Mouse (Mus musculus) embryonic fibroblast, embryonic 13.5 days (primary cell): ENCODE measurements at regions not wholly inside any gene's neighbourhood (a gene's known extent, or its start where the extent isn't known, plus 50 kb on each side); places are given as distances from the start of the nearest gene placed in this dataset.
"Not testable (repeated sequence)": the region's sequence is repeated elsewhere in the genome, so short reads cannot be mapped to it uniquely, and the experiment has no call there.

Source experiments
- H3K27ac ChIP-seq: 2 replicates; pipeline ENCODE4 v1.5.1; 2012; ENCODE audit warnings: low read length, control low read depth, inconsistent platforms; ENCODE audit not compliant: insufficient read depth
- H3K4me1 ChIP-seq: 2 replicates; pipeline ENCODE4 v1.6.1; 2011; ENCODE audit warnings: low read length; ENCODE audit not compliant: control insufficient read depth, insufficient read depth
- H3K4me3 ChIP-seq: 2 replicates; pipeline ENCODE4 v1.5.1; 2011; ENCODE audit warnings: mild to moderate bottlenecking, control low read depth, low read length; ENCODE audit not compliant: insufficient read depth
- CTCF ChIP-seq: IDR thresholded peaks from 2 replicates; pipeline ENCODE4 v1.5.1; 2011; ENCODE audit warnings: mild to moderate bottlenecking, control low read depth, low read length, moderate library complexity, borderline replicate concordance; ENCODE audit not compliant: insufficient read depth
- POLR2A ChIP-seq: IDR thresholded peaks from 2 replicates; pipeline ENCODE4 v1.6.1; 2011; ENCODE audit warnings: low read depth, mild to moderate bottlenecking, control low read depth, low read length, moderate library complexity

GRCm38 (mm10) chr9:86081873-86082272 is 239.7 kb downstream of the Tpbg start:
- no peaks in the 10 kb centered on the region for H3K4me1 ChIP-seq
- TF ChIP-seq POLR2A, result no peak
- TF ChIP-seq CTCF, result no peak
- H3K4me3 ChIP-seq, result no peak overlapping the region
- H3K27ac ChIP-seq, result no peak overlapping the region

GRCm38 (mm10) chr9:86092998-86093397 is 250.8 kb downstream of the Tpbg start:
- TF ChIP-seq CTCF (no peak), POLR2A (no peak)

GRCm38 (mm10) chr9:86095460-86095859 is 253.3 kb downstream of the Tpbg start:
- Histone ChIP-seq H3K4me1 (no peaks in the 10 kb centered on the region), H3K4me3 (no peak overlapping the region), H3K27ac (no peak overlapping the region)
- TF ChIP-seq POLR2A, result no peak
- TF ChIP-seq CTCF, result no peak

More at GRCm38 (mm10) chr9:86092998-86093397, 250.8 kb downstream of the Tpbg start:
- no peak overlapping the region for H3K27ac ChIP-seq
- H3K4me3 ChIP-seq, result no peak overlapping the region
- no peaks in the 10 kb centered on the region for H3K4me1 ChIP-seq

GRCm38 (mm10) chr9:86096246-86096645 is 254.1 kb downstream of the Tpbg start:
- no peak for TF ChIP-seq CTCF
- TF ChIP-seq POLR2A, result no peak
- Histone ChIP-seq H3K27ac (no peak overlapping the region), H3K4me3 (no peak overlapping the region), H3K4me1 (no peaks in the 10 kb centered on the region)

GRCm38 (mm10) chr9:86099325-86099724 is 257.1 kb downstream of the Tpbg start:
- TF ChIP-seq CTCF, result no peak
- no peak for TF ChIP-seq POLR2A
- Histone ChIP-seq H3K4me3 (no peak overlapping the region), H3K27ac (no peak overlapping the region), H3K4me1 (no peaks in the 10 kb centered on the region)

- no peak overlapping the region for H3K4me3 ChIP-seq
- no peak for TF ChIP-seq CTCF
- no peak for TF ChIP-seq POLR2A
- no peak overlapping the region for H3K27ac ChIP-seq
- H3K4me1 ChIP-seq, result no peaks in the 10 kb centered on the region; the same call in 1 of the 2 replicates
These were observed 259.3 kb downstream of the Tpbg start for GRCm38 (mm10) chr9:86101360-86102086.

- H3K4me3 ChIP-seq, result no peak overlapping the region
- no peaks in the 10 kb centered on the region; the same call in 1 of the 2 replicates for H3K4me1 ChIP-seq
- no peak for TF ChIP-seq POLR2A
- no peak for TF ChIP-seq CTCF
- H3K27ac ChIP-seq, result no peak overlapping the region
These were observed 261.4 kb downstream of the Tpbg start for GRCm38 (mm10) chr9:86103607-86104006.

GRCm38 (mm10) chr9:86104664-86105063 is 262.5 kb downstream of the Tpbg start:
- H3K27ac ChIP-seq, result no peak overlapping the region
- H3K4me1 ChIP-seq, result no peaks in the 10 kb centered on the region; the same call in 1 of the 2 replicates
- no peak overlapping the region for H3K4me3 ChIP-seq
- TF ChIP-seq CTCF (no peak), POLR2A (no peak)

- Histone ChIP-seq H3K4me1 (no peaks in the 10 kb centered on the region; the same call in 1 of the 2 replicates), H3K4me3 (no peak overlapping the region), H3K27ac (no peak overlapping the region)
- no peak for TF ChIP-seq POLR2A
- TF ChIP-seq CTCF, result no peak
These were observed 263.7 kb downstream of the Tpbg start for GRCm38 (mm10) chr9:86105851-86106250.

- Histone ChIP-seq H3K4me1 (no peaks in the 10 kb centered on the region; the same call in 1 of the 2 replicates), H3K4me3 (no peak overlapping the region)
- TF ChIP-seq CTCF, result no peak
- TF ChIP-seq POLR2A, result no peak
These were observed 267.7 kb downstream of the Tpbg start for GRCm38 (mm10) chr9:86109906-86110305.

GRCm38 (mm10) chr9:86119370-86119769 is 277.2 kb downstream of the Tpbg start:
- no peaks in the 10 kb centered on the region for H3K4me1 ChIP-seq
- TF ChIP-seq POLR2A (no peak), CTCF (no peak)
- no peak overlapping the region for H3K27ac ChIP-seq
- H3K4me3 ChIP-seq, result no peak overlapping the region

More at GRCm38 (mm10) chr9:86109906-86110305, 267.7 kb downstream of the Tpbg start:
- H3K27ac ChIP-seq, result no peak overlapping the region

- H3K27ac ChIP-seq, H3K4me3 ChIP-seq, H3K4me1 ChIP-seq: not testable (repeated sequence)
These were observed 293.4 kb downstream of the Tpbg start for GRCm38 (mm10) chr9:86135617-86136016.
